9 mouse cellular contexts compared by ENCODE assay signal in genomic region chr8:105799091-105799812, GRCm38 (mm10). TPM values are rescaled to one million over a fixed set of nuclear protein-coding genes. Genes with fewer than 3 reads are reported as not detected.
DNase-seq lines count a peak whose midpoint lies in the region; ATAC-seq and TF ChIP-seq lines count a peak whose summit lies in the region.
"Had no signal": no experiment of that assay in that cellular context is flagged by ENCODE, and none has a peak within 500 bp of the region (broad histone marks: within the 10 kb centered on the region; RNA-seq: fewer than 3 reads in every experiment).

No protein-coding gene starts in this region.

- H3K27ac ChIP-seq in embryonic fibroblast, embryonic 13.5 days (ENCODE audit: insufficient read depth, low read length), result peak overlapping the region; percentile 11; the same call in 1 of the 2 replicates

- TF ChIP-seq CTCF in embryonic fibroblast, embryonic 13.5 days (IDR thresholded peaks at IDR 0.05; ENCODE audit: borderline replicate concordance, insufficient read depth, low read length), result no peak

- intact Hi-C loops in heart, postnatal 14 days (cut with DNase I), result no loop called here
- intact Hi-C loops in left cerebral cortex, postnatal 10 days (cut with DNase I), result no loop called here

- peak; percentile 36 for DNase-seq in frontal cortex, postnatal 10 days (ENCODE audit: low spot score in 2 of 2)
- DNase-seq in adrenal gland, adult 8-10 months, result peak; percentile 70
- peak; percentile 80 to 86 for DNase-seq in heart, postnatal 14 days
- DNase-seq in left cerebral cortex, postnatal 10 days (ENCODE audit: extremely low spot score in 1 of 2, low spot score in 2 of 2), result peak; percentile 39 to 90
- peak; percentile 32 for DNase-seq in yolk sac, embryonic 10.5 days (ENCODE audit: low spot score)

- peaks cover 9% of the 10 kb centered on the region; the same call in 1 of the 2 replicates for H3K4me1 ChIP-seq in embryonic fibroblast, embryonic 13.5 days (ENCODE audit: control insufficient read depth, insufficient read depth, low read length)

- no peak overlapping the region for H3K4me3 ChIP-seq in embryonic fibroblast, embryonic 13.5 days (ENCODE audit: insufficient read depth, low read length)

- TF ChIP-seq POLR2A in embryonic fibroblast, embryonic 13.5 days (IDR thresholded peaks at IDR 0.05; ENCODE audit: low read depth, low read length), result no peak

- no peak for ATAC-seq in frontal cortex, adult (ENCODE audit: low TSS enrichment)
- peak; percentile 84 for ATAC-seq in megakaryocyte-erythroid progenitor cell, adult 5-6 weeks (replicated peaks; ENCODE audit: low FRiP score, low TSS enrichment, poor library complexity, severe bottlenecking)

RNA-seq across cellular contexts. Expression of gene Ranbp10, which starts 27.9 kb away (rescaled TPM):
- 10 to 100 TPM; 25.7 to 30.1 (median 27.3) TPM for total RNA-seq in adrenal gland, adult 8-10 months (2022)
- 18.4 and 18.6 TPM in 2 replicates for polyA plus RNA-seq in embryonic fibroblast, embryonic 13.5 days (2011; ENCODE audit: insufficient read length, low read depth, missing spikeins)
- 10 to 100 TPM; 23.1 to 24.7 TPM for total RNA-seq in heart, postnatal 14 days (2021)
- 10 to 100 TPM; 23.0 to 23.7 TPM for total RNA-seq in left cerebral cortex, postnatal 10 days (2021)
- total RNA-seq in megakaryocyte-erythroid progenitor cell, adult 5-6 weeks (2014; fragmentation: Nextera tagmentation), result 34.9 and 36.4 TPM in 2 replicates
- total RNA-seq in megakaryocyte-erythroid progenitor cell, adult 5-6 weeks (2017), result 8.3 and 16.0 TPM in 2 replicates

RNA-seq across cellular contexts. Expression of gene Tsnaxip1, which starts 28.3 kb away (rescaled TPM):
- not detected for total RNA-seq in adrenal gland, adult 8-10 months (2022)
- polyA plus RNA-seq in embryonic fibroblast, embryonic 13.5 days (2011; ENCODE audit: insufficient read length, low read depth, missing spikeins), result not detected in 2 replicates
- total RNA-seq in heart, postnatal 14 days (2021), result under 1 TPM in 1 of 2 experiments, not detected in 1; 0.38 TPM
- not detected for total RNA-seq in left cerebral cortex, postnatal 10 days (2021)
- total RNA-seq in megakaryocyte-erythroid progenitor cell, adult 5-6 weeks (2014; fragmentation: Nextera tagmentation), result not detected in 2 replicates
- total RNA-seq in megakaryocyte-erythroid progenitor cell, adult 5-6 weeks (2017), result not detected in 2 replicates
- total RNA-seq: left cerebral cortex, postnatal 36 days had no signal

RNA-seq across cellular contexts. Expression of gene Gfod2, which starts 40.8 kb away (rescaled TPM):
- total RNA-seq in adrenal gland, adult 8-10 months (2022), result 10 to 100 TPM in 2 of 4 experiments, 1 to 10 TPM in 2; 8.9 to 10.9 (median 10.0) TPM
- polyA plus RNA-seq in embryonic fibroblast, embryonic 13.5 days (2011; ENCODE audit: insufficient read length, low read depth, missing spikeins), result 4.7 and 5.6 TPM in 2 replicates
- 1 to 10 TPM; 3.6 to 3.7 TPM for total RNA-seq in heart, postnatal 14 days (2021)
- 10 to 100 TPM; 26.3 to 36.3 TPM for total RNA-seq in left cerebral cortex, postnatal 10 days (2021)
- 2.3 and 2.7 TPM in 2 replicates for total RNA-seq in megakaryocyte-erythroid progenitor cell, adult 5-6 weeks (2014; fragmentation: Nextera tagmentation)
- total RNA-seq in megakaryocyte-erythroid progenitor cell, adult 5-6 weeks (2017), result 3.1 and 9.8 TPM in 2 replicates

RNA-seq across cellular contexts. Expression of gene Cenpt, which starts 53.8 kb away (rescaled TPM):
- 1 to 10 TPM; 6.2 to 9.7 (median 7.3) TPM for total RNA-seq in adrenal gland, adult 8-10 months (2022)
- 35.4 and 40.3 TPM in 2 replicates for polyA plus RNA-seq in embryonic fibroblast, embryonic 13.5 days (2011; ENCODE audit: insufficient read length, low read depth, missing spikeins)
- total RNA-seq in heart, postnatal 14 days (2021), result 1 to 10 TPM; 3.2 to 4.2 TPM
- total RNA-seq in left cerebral cortex, postnatal 10 days (2021), result 10 to 100 TPM; 23.7 to 26.0 TPM
- 32.0 and 47.6 TPM in 2 replicates for total RNA-seq in megakaryocyte-erythroid progenitor cell, adult 5-6 weeks (2014; fragmentation: Nextera tagmentation)
- total RNA-seq in megakaryocyte-erythroid progenitor cell, adult 5-6 weeks (2017), result 14.2 and 20.0 TPM in 2 replicates

RNA-seq across cellular contexts. Expression of gene Thap11, which starts 55.7 kb away (rescaled TPM):
- 10 to 100 TPM; 38.2 to 45.1 (median 43.6) TPM for total RNA-seq in adrenal gland, adult 8-10 months (2022)
- polyA plus RNA-seq in embryonic fibroblast, embryonic 13.5 days (2011; ENCODE audit: insufficient read length, low read depth, missing spikeins), result 22.1 and 22.6 TPM in 2 replicates
- total RNA-seq in heart, postnatal 14 days (2021), result 10 to 100 TPM; 27.5 to 29.1 TPM
- 10 to 100 TPM; 33.2 to 34.9 TPM for total RNA-seq in left cerebral cortex, postnatal 10 days (2021)
- 24.4 and 27.1 TPM in 2 replicates for total RNA-seq in megakaryocyte-erythroid progenitor cell, adult 5-6 weeks (2014; fragmentation: Nextera tagmentation)
- 18.5 and 33.4 TPM in 2 replicates for total RNA-seq in megakaryocyte-erythroid progenitor cell, adult 5-6 weeks (2017)

Comparison
In these comparisons a context has a peak if more than half of its experiments do, and no peak if none do; other contexts are left out.
1. DNase-seq: peak in every context shown above with its lines; median percentile 83 in heart, postnatal 14 days; 70 in adrenal gland, adult 8-10 months; 64 in left cerebral cortex, postnatal 10 days; 36 in frontal cortex, postnatal 10 days; 32 in yolk sac, embryonic 10.5 days.